Comparison of ENCODE assay signal across 21 mouse cellular contexts in the genomic region with DNA sequence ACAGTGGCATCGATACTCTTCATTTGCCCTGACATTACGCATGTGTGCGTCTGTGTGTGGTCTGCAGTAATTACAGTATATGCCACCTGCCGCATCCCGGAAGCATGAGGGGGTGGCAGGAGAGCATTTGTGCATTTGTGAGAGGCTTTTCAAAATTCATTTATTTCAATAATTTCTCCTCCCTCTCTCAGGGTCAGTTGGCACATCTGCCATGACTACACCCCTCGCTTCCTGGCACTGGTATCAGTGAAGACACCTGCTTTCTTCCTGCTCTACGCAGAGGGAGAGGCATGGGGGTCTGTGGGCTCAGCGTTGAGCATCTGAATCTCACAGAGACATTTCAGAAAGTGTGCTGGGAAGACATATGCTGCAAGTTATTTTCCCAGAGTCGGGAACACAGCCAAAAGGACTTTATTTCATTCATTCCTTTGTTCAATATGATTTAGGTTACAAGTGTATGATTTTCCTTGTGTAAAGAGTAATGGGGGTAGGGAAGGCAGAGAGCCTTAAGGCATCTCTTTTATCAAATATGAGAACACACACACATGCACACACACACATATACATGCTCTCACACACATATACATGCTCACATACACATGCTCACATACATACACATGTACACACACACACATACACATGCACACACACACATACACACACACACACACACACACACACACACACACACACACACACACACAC.
DNase-seq lines count a peak whose midpoint lies in the region; ATAC-seq and TF ChIP-seq lines count a peak whose summit lies in the region.
"Had no signal": no experiment of that assay in that cellular context is flagged by ENCODE, and none has a peak within 500 bp of the region (broad histone marks: within the 10 kb centered on the region; RNA-seq: fewer than 3 reads in every experiment).

No protein-coding gene starts in this region.

- TF ChIP-seq EP300 in heart, adult 2 months (IDR thresholded peaks at IDR 0.05; ENCODE audit: insufficient read depth, low read depth, low read length): no peak

- H3K9me3 ChIP-seq in hindbrain, postnatal 0 days (ENCODE audit: low read length): no peaks in the 10 kb centered on the region
- no peaks in the 10 kb centered on the region for H3K9me3 ChIP-seq in hindbrain, embryonic 10.5 days
- H3K9me3 ChIP-seq: heart, embryonic 12.5 days; liver, embryonic 12.5 days had no signal

- no peak for TF ChIP-seq CTCF in hindbrain, postnatal 0 days (IDR thresholded peaks at IDR 0.05; ENCODE audit: low read depth)
- no peak for TF ChIP-seq CTCF in heart, adult 2 months (IDR thresholded peaks at IDR 0.05)

- DNase-seq in cerebellum, postnatal 10 days: peak; percentile 55 to 69
- peak; percentile 63 for DNase-seq in hindbrain, postnatal 0 days (ENCODE audit: low spot score)
- no peak for DNase-seq in hindbrain, embryonic 10.5 days (ENCODE audit: low spot score)
- DNase-seq in right cerebral cortex, postnatal 10 days (ENCODE audit: low spot score in 2 of 2): peak; percentile 34 to 42
- no peak for DNase-seq in right cerebral cortex, postnatal 36 days (ENCODE audit: low spot score in 2 of 2)
- no peak for DNase-seq in frontal cortex, postnatal 36 days (ENCODE audit: low spot score in 2 of 2)
- no peak for DNase-seq in heart, adult 2 months
- DNase-seq: cerebellum, adult 11-12 months; kidney, adult 9 months; kidney, postnatal 36 days; lung, embryonic 14.5 days; right cerebral cortex, adult 18-20 months had no signal

- H3K27ac ChIP-seq in hindbrain, postnatal 0 days: peak overlapping the region; percentile 26; the same call in 1 of the 2 replicates
- no peak overlapping the region for H3K27ac ChIP-seq in hindbrain, embryonic 10.5 days
- no peak overlapping the region for H3K27ac ChIP-seq in heart, adult 2 months
- H3K27ac ChIP-seq: liver, embryonic 12.5 days; macrophage; stomach, postnatal 0 days had no signal

- no peaks in the 10 kb centered on the region for H3K36me3 ChIP-seq in hindbrain, postnatal 0 days (ENCODE audit: insufficient read depth, low read length)
- no peaks in the 10 kb centered on the region for H3K36me3 ChIP-seq in hindbrain, embryonic 10.5 days
- H3K36me3 ChIP-seq in heart, adult 2 months (ENCODE audit: control insufficient read depth, insufficient read depth, low read length): no peaks in the 10 kb centered on the region
- H3K36me3 ChIP-seq: G1E; heart, embryonic 12.5 days; liver, embryonic 12.5 days had no signal

- H3K79me2 ChIP-seq in heart, adult 2 months (replicated peaks; ENCODE audit: control insufficient read depth, insufficient read depth, low read length): no peaks in the 10 kb centered on the region

- H3K9ac ChIP-seq in hindbrain, postnatal 0 days (replicated peaks; ENCODE audit: low read length): no peak overlapping the region
- H3K9ac ChIP-seq in heart, adult 2 months (ENCODE audit: low read depth, low read length): no peak overlapping the region
- H3K9ac ChIP-seq: heart, embryonic 12.5 days; liver, embryonic 12.5 days; lung, embryonic 14.5 days had no signal

- H3K4me1 ChIP-seq in hindbrain, postnatal 0 days (ENCODE audit: insufficient read depth, low read length): no peaks in the 10 kb centered on the region
- H3K4me1 ChIP-seq in hindbrain, embryonic 10.5 days (replicated peaks): no peaks in the 10 kb centered on the region
- no peaks in the 10 kb centered on the region for H3K4me1 ChIP-seq in heart, adult 2 months (ENCODE audit: control insufficient read depth, insufficient read depth, low read length)
- H3K4me1 ChIP-seq: heart, embryonic 12.5 days; liver, embryonic 12.5 days had no signal

- 61% methylated on average over 9 of the region's 9 CpGs for WGBS in hindbrain, postnatal 0 days
- 92% methylated on average over 9 of the region's 9 CpGs for WGBS in hindbrain, embryonic 10.5 days
- WGBS in heart, adult 2 months: 75% methylated on average over 9 of the region's 9 CpGs

- H3K4me3 ChIP-seq in hindbrain, postnatal 0 days (ENCODE audit: low read length): no peak overlapping the region
- H3K4me3 ChIP-seq in hindbrain, embryonic 10.5 days: no peak overlapping the region
- H3K4me3 ChIP-seq in heart, adult 2 months: no peak overlapping the region
- H3K4me3 ChIP-seq: heart, embryonic 12.5 days; liver, embryonic 12.5 days had no signal

- H3K4me2 ChIP-seq in hindbrain, postnatal 0 days (ENCODE audit: low read depth, low read length): no peak overlapping the region
- H3K4me2 ChIP-seq: heart, embryonic 12.5 days; liver, embryonic 12.5 days; lung, embryonic 14.5 days; midbrain, embryonic 11.5 days had no signal

- TF ChIP-seq POLR2A in heart, adult 2 months (IDR thresholded peaks at IDR 0.05; ENCODE audit: insufficient read depth, low read depth, low read length): no peak

- ATAC-seq in cerebellum, adult (ENCODE audit: insufficient number of reproducible peaks, low FRiP score, low TSS enrichment): no peak
- peak; percentile 87 for ATAC-seq in hindbrain, postnatal 0 days
- ATAC-seq: CD4-positive, CD25-positive, alpha-beta regulatory T cell, adult 4 months; inflammation-experienced regulatory T-cells, adult 6 months; liver, embryonic 12.5 days had no signal

- intact Hi-C loops in heart, adult 2 months (cut with DNase I): no loop called here

- H3K27me3 ChIP-seq in hindbrain, postnatal 0 days (ENCODE audit: insufficient read depth, low read length): no peaks in the 10 kb centered on the region
- H3K27me3 ChIP-seq in hindbrain, embryonic 10.5 days (ENCODE audit: insufficient read depth, poor library complexity, severe bottlenecking): no peaks in the 10 kb centered on the region
- no peaks in the 10 kb centered on the region for H3K27me3 ChIP-seq in heart, adult 2 months (ENCODE audit: control insufficient read depth, insufficient read depth, low read length)
- H3K27me3 ChIP-seq: heart, embryonic 12.5 days; liver, embryonic 12.5 days had no signal

Comparison
In these comparisons a context has a peak if more than half of its experiments do, and no peak if none do; other contexts are left out.
1. DNase-seq: peak in cerebellum, postnatal 10 days (2 of 2), hindbrain, postnatal 0 days (single experiment) and right cerebral cortex, postnatal 10 days (2 of 2); none in hindbrain, embryonic 10.5 days (single experiment), right cerebral cortex, postnatal 36 days (0 of 2), frontal cortex, postnatal 36 days (0 of 2) and heart, adult 2 months (0 of 2).